Mouse (Mus musculus): ENCODE measurements at regions not wholly inside any gene's neighbourhood (a gene's known extent, or its start where the extent isn't known, plus 50 kb on each side); places are given as distances from the start of the nearest gene placed in this dataset.

DNA sequence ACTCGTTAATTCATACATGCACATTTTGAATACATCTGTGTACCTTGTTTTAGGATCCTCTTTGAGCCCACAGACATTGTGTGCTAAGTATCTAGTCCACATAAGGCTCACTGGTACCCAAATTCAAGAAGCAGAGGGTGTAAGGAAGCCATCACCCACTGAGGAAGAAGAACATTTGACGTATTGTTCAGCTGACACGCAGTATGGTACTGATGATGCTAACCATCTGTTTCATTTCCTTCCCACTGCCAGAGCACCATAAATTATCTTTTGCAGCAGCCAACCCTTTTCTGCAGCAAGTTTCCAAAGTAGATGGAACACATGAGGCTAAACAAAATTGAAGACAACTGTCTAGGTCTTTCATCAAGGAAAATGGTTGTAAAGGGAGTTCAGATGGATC, 285.6 kb upstream of the Lrrn1 start:
- Histone ChIP-seq H3K4me3 (ENCODE audit: insufficient read depth, low read length) (no peak overlapping the region), H3K4me1 (ENCODE audit: control insufficient read depth, insufficient read depth, low read length) (no peaks in the 10 kb centered on the region), H3K27ac (ENCODE audit: insufficient read depth, low read depth, low read length) (no peak overlapping the region)
- TF ChIP-seq POLR2A (IDR thresholded peaks at IDR 0.05; ENCODE audit: borderline replicate concordance, low read depth, low read length) (no peak), CTCF (IDR thresholded peaks at IDR 0.05; ENCODE audit: low read depth, low read length) (no peak)

GRCm38 (mm10) chr6:107280348-107280747, 249.2 kb upstream of the Lrrn1 start:
- Histone ChIP-seq H3K4me3 (ENCODE audit: insufficient read depth, low read length) (no peak overlapping the region), H3K27ac (ENCODE audit: insufficient read depth, low read depth, low read length) (no peak overlapping the region), H3K4me1 (ENCODE audit: control insufficient read depth, insufficient read depth, low read length) (no peaks in the 10 kb centered on the region)
- TF ChIP-seq CTCF (IDR thresholded peaks at IDR 0.05; ENCODE audit: low read depth, low read length) (no peak), POLR2A (IDR thresholded peaks at IDR 0.05; ENCODE audit: borderline replicate concordance, low read depth, low read length) (no peak)

DNA sequence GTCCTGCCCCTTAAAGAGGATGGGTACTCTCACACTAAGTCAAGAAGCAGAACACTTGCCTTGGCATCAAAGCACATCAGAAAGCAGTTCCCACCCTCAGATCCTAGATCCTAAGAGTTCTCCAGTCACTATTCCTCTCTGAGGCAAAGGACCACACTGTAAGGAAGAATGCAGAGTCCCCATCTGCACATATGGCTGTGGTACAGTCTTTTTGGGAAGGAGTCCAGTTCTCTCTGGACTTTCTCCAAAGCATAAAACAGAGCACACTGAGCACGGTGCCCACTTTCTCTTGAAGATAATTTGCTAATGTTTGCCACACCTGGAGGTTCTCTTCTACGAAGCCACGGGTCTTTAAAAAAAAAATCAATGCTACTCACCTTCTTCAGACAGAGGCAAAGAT, 238.7 kb upstream of the Lrrn1 start:
- H3K4me1 ChIP-seq (ENCODE audit: control insufficient read depth, insufficient read depth, low read length) = no peaks in the 10 kb centered on the region
- TF ChIP-seq POLR2A (IDR thresholded peaks at IDR 0.05; ENCODE audit: borderline replicate concordance, low read depth, low read length) (no peak), CTCF (IDR thresholded peaks at IDR 0.05; ENCODE audit: low read depth, low read length) (no peak)
- H3K27ac ChIP-seq (ENCODE audit: insufficient read depth, low read depth, low read length) = no peak overlapping the region
- no peak overlapping the region for H3K4me3 ChIP-seq (ENCODE audit: insufficient read depth, low read length)

GRCm38 (mm10) chr6:107303676-107304369, 225.7 kb upstream of the Lrrn1 start:
- TF ChIP-seq CTCF (IDR thresholded peaks at IDR 0.05; ENCODE audit: low read depth, low read length) (no peak), POLR2A (IDR thresholded peaks at IDR 0.05; ENCODE audit: borderline replicate concordance, low read depth, low read length) (no peak)
- H3K4me3 ChIP-seq (ENCODE audit: insufficient read depth, low read length) = no peak overlapping the region
- no peak overlapping the region for H3K27ac ChIP-seq (ENCODE audit: insufficient read depth, low read depth, low read length)
- no peaks in the 10 kb centered on the region for H3K4me1 ChIP-seq (ENCODE audit: control insufficient read depth, insufficient read depth, low read length)

GRCm38 (mm10) chr6:107319565-107319964, 210.0 kb upstream of the Lrrn1 start:
- Histone ChIP-seq H3K4me3 (ENCODE audit: insufficient read depth, low read length) (no peak overlapping the region), H3K27ac (ENCODE audit: insufficient read depth, low read depth, low read length) (no peak overlapping the region)
- TF ChIP-seq POLR2A (IDR thresholded peaks at IDR 0.05; ENCODE audit: borderline replicate concordance, low read depth, low read length) (no peak), CTCF (IDR thresholded peaks at IDR 0.05; ENCODE audit: low read depth, low read length) (no peak)

GRCm38 (mm10) chr6:107350503-107350902, 179.1 kb upstream of the Lrrn1 start:
- no peak overlapping the region for H3K4me3 ChIP-seq (ENCODE audit: insufficient read depth, low read length)
- no peaks in the 10 kb centered on the region for H3K4me1 ChIP-seq (ENCODE audit: control insufficient read depth, insufficient read depth, low read length)
- TF ChIP-seq CTCF (IDR thresholded peaks at IDR 0.05; ENCODE audit: low read depth, low read length) = no peak
- no peak for TF ChIP-seq POLR2A (IDR thresholded peaks at IDR 0.05; ENCODE audit: borderline replicate concordance, low read depth, low read length)
- no peak overlapping the region for H3K27ac ChIP-seq (ENCODE audit: insufficient read depth, low read depth, low read length)

More at GRCm38 (mm10) chr6:107319565-107319964, 210.0 kb upstream of the Lrrn1 start:
- H3K4me1 ChIP-seq (ENCODE audit: control insufficient read depth, insufficient read depth, low read length) = no peaks in the 10 kb centered on the region

DNA sequence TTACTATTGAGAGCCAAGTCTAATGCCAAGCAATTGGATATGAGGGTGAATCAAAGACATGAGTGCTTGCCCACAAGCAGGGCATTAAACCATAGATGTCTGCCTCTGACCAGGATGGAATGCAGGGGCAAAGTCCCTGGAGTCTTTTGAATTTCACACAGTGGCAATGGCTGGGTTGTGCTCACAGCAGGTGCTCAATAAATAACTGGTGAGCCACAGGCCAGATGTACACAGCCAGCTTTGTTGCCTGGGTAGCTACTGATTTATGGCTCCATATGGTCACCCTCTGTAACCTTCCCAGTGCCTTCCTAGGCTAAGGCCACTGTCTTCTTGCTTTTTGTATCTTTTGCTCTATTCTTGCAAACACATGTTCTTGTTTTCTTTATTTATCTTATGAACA, 154.3 kb upstream of the Lrrn1 start:
- TF ChIP-seq POLR2A (IDR thresholded peaks at IDR 0.05; ENCODE audit: borderline replicate concordance, low read depth, low read length) = no peak
- TF ChIP-seq CTCF (IDR thresholded peaks at IDR 0.05; ENCODE audit: low read depth, low read length) = no peak
- Histone ChIP-seq H3K27ac (ENCODE audit: insufficient read depth, low read depth, low read length) (no peak overlapping the region), H3K4me1 (ENCODE audit: control insufficient read depth, insufficient read depth, low read length) (no peaks in the 10 kb centered on the region), H3K4me3 (ENCODE audit: insufficient read depth, low read length) (no peak overlapping the region)

- Histone ChIP-seq H3K27ac (ENCODE audit: insufficient read depth, low read depth, low read length) (no peak overlapping the region), H3K4me3 (ENCODE audit: insufficient read depth, low read length) (no peak overlapping the region), H3K4me1 (ENCODE audit: control insufficient read depth, insufficient read depth, low read length) (no peaks in the 10 kb centered on the region)
- no peak for TF ChIP-seq POLR2A (IDR thresholded peaks at IDR 0.05; ENCODE audit: borderline replicate concordance, low read depth, low read length)
- no peak for TF ChIP-seq CTCF (IDR thresholded peaks at IDR 0.05; ENCODE audit: low read depth, low read length)
These were observed 151.1 kb upstream of the Lrrn1 start for GRCm38 (mm10) chr6:107378489-107378888.

DNA sequence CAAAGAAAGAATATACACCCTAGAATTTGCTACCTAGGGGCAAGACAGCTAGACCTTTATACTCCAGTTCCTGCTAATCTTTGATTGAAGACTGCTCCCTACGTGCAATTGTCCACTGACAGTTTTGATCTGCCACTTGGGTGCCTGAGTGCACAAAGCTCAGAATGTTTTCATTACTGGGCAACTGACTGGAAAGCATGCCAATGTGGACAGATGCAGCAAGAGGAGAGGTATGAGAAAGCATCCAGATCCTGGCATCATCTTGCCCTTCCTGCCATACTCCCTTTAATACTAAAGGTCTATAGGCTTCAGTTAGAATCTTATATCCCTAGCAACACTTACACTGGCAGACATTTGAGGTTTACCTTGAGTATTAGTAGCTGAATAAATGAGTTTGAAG, 148.9 kb upstream of the Lrrn1 start:
- no peak for TF ChIP-seq POLR2A (IDR thresholded peaks at IDR 0.05; ENCODE audit: borderline replicate concordance, low read depth, low read length)
- no peak for TF ChIP-seq CTCF (IDR thresholded peaks at IDR 0.05; ENCODE audit: low read depth, low read length)
- Histone ChIP-seq H3K27ac (ENCODE audit: insufficient read depth, low read depth, low read length) (no peak overlapping the region), H3K4me1 (ENCODE audit: control insufficient read depth, insufficient read depth, low read length) (no peaks in the 10 kb centered on the region), H3K4me3 (ENCODE audit: insufficient read depth, low read length) (no peak overlapping the region)

- Histone ChIP-seq H3K4me3 (ENCODE audit: insufficient read depth, low read length) (no peak overlapping the region), H3K4me1 (ENCODE audit: control insufficient read depth, insufficient read depth, low read length) (no peaks in the 10 kb centered on the region), H3K27ac (ENCODE audit: insufficient read depth, low read depth, low read length) (no peak overlapping the region)
- TF ChIP-seq POLR2A (IDR thresholded peaks at IDR 0.05; ENCODE audit: borderline replicate concordance, low read depth, low read length) = no peak
- TF ChIP-seq CTCF (IDR thresholded peaks at IDR 0.05; ENCODE audit: low read depth, low read length) = no peak
These were observed 143.4 kb upstream of the Lrrn1 start for GRCm38 (mm10) chr6:107386094-107386678.
